Mouse (Mus musculus) cerebellum, adult 9-10 months (tissue): Measurements from ENCODE around the gene Rundc3b.

Experiments
- DNase-seq: peaks from one replicate; pipeline ENCODE4 v3.0.0; 2022

Rundc3b gene

DNA sequence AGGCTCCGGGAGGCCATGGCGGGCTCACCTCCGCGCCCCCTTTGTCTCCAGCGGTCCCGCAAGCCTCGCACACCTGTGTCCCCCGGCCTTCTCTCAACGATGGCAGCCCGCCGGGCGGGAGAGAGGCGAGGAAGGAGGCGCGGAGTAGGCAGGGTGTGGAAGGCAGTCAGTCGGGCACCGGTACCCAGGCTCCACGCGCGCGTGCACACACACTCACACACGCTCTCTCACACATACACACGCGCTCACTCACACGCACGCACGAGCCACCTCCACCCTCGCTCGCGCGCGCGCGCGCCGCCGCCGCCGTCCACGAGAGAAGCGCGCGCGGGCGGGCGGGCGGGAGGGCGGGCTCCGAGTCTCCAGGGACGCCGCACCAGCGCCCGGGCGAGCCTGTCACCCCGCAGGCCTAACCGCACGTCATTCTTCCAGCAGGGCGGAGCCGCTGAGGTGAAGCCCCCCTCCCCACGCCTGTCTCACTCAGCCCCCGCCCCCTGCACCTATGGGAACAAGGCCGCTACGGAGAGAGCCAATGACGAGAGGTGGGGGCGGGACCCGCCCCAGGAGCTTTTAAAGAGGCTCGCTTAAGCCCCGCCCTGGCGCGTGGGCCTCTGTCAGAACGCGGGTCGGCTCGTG, at the start of gene Rundc3b:
Rundc3b (minus strand) TSS at position 357 of the 636 bp plus-strand sequence.
- DNase-seq, result peak; percentile 96

DNA sequence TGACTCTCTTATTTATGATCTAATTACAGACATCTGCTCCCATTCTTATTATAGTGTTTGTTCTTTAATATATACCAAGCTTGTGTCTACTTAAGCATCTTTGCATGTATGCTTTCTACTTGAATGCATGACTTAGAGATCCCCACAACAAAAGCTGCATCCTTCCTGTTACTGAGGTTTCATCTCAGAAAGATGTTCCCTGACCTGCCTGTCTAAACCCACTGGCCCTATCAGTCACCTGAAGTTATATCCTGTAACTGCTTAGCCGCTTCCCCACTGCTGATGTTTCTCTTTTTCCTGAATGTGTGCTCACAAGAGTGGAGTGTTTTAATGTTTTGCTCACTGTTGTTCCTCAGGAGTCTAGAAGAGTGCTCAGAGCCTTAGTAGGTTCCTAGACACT, 46.9 kb upstream of the Rundc3b start:
- no peak for DNase-seq

DNA sequence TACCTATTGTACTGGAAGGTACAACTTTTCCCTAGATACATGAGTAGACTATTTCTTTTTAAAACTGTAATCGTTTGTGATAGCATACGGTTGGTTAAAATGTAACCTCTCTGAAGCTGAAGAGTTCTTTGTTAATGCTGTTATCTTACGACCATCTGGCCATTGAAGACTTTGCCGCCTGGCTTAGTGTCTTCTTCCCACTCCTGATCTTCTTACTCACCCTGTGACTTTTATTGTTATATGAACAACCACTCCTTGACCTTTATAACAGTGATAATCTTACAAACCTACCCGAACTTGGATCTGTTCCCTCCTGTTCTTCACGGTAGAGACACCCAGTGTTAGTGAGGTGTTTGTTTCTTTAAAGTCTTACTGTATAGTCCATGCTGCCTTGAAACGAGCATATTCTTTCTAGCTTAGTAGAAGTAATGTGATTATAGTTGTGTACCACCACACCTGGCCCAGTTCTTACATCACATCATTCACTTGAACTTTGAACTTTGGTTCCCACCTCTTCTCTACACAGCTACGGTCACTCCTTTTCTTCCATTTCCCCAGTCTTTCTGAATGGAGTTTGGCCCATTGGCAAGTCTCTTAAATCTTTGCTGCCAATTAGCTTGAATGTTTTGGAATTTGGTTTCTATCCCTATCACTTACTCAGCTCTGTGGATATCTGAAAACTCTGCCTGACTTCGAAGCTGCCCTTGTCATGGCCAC, 45.2 kb upstream of the Rundc3b start:
- no peak for DNase-seq

DNA sequence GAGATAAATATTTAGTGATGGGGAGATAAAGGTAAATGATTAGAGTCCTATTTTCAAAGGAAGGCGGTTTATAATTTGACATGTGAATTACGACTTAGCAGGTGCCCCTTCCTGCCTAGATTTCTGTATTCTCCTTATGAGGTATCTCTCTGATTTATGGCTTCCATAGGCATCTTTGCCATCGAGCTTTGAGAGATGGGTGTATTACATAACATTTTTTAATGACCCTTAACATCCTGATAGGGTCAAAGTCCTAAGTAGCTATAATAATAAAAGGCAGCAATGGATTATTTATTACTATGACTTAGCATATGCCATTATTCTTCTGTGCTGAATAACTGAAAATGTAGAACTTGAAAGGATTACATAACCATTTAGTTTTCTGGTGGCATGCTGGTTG, 41.9 kb upstream of the Rundc3b start:
- no peak for DNase-seq

DNA sequence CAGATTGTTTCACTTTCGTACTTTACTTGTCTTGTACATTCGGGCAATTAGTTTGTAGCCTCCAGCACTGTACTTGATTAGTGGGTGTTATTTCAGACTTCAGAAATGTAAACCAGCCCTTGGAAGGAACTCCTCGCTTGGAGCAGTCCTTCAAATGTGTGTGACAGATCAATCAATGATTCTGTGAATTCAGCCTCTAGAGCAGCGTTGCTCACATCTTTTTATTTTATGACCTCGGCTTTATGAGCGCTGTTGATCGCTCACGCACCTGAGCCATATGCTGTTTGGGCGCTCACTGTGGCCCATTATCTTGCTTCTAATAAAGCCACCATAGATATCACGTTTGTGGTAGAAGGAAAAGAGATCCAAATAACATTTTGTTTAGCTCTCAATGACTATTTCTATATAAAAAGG, 38.0 kb upstream of the Rundc3b start:
- DNase-seq, result no peak

DNA sequence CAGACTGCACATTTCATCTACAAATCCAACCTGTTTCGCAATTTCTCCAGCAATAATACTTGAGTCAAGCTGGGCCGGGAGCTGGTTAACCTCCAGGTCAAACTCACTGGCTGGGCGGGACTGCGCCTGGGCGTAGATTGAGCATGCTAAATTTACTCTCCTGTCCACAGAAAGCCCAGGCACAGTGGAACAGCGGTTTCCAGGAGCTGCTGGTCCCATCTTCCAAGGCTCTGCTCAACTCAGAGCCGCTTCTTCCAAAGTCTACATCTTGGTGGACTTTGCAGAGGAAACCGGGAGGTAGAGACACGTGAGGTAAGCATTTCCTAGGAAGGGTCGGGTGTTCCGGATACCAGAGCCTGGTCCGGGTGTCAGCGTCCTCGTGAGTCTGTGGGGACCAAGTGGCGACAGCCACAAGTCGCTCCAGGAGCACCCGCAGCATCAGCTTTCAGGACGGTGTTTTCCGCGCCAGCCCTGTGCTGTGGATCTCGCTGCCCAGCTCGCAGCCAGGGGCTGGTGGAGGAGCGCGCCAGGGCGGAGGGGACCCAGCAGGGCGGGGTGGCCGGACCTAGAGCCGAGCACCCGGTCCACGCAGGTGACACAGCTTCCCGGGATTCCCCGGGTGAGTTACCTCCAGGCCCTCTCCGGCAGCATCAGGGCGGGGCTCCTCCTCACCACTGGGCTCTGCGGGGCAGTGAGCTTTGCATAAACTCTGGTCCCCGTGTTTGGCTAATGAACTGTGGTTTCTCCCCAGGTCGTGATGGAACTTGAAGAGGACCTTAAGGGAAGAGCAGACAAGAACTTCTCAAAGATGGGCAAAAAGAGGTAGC, 37.4 kb upstream of the Rundc3b start, which contains the start of gene Abcb1a:
Abcb1a (plus strand) TSS at position 167 of the 827 bp plus-strand sequence.
- DNase-seq, result no peak

DNA sequence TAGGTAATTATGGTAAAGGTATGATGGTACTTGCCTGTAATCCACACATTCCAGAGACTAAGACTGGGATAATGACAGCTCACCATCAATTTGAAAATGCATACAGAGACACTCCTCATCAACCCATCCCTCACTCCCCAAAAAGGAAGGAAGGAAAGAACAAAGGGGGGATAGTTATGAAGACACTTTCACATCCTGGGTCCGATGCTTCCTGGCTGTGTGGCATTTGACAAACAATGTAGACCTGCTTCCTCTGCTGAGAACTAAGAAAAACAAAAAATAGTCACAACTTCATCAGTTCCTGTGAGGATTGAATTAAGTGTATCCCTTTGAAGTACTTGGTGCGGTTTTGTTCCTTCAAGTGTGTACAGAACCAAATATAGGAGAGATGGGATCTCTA, 29.3 kb upstream of the Rundc3b start:
- no peak for DNase-seq

DNA sequence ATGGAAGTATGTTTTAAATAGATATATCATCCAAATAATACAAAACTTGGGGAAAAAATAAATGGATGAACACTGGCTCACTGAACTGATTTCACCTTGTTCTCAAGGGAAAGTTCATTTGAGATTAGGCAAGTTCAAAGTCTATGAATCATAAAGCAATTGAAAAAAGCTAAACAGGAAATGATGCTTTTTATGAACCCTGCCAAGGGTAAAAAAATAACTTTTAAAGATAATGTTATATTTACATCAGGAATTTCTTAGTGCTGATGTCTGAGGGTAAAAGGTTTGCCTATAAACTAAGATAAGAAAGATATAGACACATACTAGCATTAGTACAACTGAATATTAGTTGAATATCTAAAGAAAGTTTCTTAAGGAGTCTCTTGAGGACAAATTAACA, 26.0 kb upstream of the Rundc3b start:
- DNase-seq, result no peak

DNA sequence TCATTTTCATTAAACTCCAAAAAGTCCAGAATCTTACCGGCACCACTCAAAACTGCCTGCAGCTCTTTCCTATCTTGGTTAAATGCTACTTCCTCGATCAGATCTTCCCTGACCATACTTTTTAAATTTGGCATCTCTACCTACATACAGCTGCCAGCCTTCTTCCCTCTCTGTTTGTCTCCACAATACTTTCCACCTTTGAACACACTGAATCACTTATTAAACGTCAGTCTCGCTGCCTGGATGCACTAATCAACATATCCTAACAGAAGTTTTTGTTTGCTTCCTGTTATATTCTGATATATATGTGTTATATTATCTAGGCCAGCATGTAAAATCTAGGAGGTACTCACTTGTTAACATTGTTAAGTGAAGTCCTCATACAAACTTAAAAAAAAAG, 25.5 kb upstream of the Rundc3b start:
- no peak for DNase-seq

DNA sequence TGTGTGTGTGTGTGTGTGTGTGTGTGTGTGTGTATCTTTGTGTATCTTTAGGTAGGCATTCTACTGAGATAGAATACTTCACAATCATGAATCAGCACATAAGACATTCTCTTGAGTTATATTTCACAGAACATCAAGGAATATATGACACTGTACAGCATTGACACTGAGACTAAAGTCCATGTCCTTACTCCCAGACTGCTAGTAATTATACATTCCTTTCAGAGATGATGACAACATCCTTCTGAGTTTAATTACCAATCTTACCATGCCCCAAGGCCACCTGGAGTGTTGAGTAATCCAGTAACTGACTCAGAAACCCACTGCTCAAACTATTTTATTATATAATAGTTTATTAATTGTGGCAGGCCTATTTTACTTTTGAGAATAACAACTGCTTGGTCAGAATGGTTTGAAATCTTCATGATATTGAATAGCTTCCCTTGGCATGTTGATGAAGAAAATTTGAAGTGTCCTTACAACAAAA, 11.8 kb upstream of the Rundc3b start:
- DNase-seq, result no peak

DNA sequence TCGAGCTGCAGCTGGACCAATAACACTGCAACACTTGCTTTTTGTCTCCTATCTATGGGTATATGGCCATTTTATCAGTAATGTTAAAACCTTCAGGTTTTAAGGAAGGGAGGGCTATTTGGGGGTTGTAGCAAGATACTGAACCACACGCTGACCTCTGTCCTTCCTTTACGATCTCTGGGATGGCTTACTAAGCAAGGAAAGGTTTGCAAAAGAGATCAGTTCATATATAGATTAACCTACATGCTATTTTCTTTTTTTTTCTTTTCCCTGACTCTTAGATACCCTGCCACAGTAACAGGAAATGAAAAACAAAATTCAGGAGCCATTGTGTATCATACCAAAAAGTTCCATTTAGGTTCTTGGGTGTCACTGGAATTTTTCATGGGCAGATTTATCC, 10.1 kb upstream of the Rundc3b start:
- no peak for DNase-seq

DNA sequence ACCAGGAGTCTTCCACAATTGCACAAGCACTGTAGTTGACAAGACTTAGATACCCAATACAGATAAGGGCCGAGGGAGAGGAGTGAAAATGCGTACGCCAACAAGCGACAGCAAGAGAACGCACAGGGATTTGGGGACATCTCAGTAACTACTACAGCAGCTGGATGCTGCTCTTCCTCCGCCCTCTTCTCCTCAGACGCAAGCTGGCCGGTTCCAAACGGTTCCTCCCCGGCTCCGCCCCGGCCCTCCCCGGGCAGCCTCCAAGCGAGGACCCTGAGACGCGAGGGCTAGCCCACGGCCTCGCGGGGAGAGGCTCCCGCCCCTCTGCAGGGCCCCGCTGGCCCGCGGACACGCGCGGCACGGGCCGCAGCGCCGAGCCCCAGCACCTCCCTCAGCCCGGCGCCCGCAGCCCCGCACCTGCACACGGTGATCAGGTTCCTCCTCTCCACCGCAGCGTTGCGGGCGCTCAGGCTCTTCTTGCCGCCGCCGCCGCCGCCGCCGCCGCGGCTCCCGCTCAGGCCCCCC, 619 bp downstream of the Rundc3b start:
- peak; percentile 60 for DNase-seq

DNA sequence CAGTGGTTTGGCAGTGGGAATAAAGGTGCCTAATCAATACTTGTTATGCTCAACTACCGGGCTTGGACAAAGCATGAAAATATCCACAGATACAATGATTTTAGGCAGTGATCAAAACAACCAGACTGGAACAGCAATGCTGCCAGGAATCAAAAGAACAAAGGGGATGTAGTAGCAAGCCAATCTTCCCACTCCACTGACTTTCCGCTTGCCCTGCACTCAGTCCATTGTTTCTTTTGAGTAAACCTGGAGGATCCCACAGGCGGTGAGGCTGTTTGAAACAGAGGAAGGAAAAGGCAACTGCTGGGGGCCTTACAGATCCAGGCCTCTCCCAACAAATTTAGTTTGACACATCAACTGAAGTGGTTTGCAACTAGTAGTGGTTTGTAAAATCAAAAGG, 51.6 kb downstream of the Rundc3b start:
- no peak for DNase-seq

DNA sequence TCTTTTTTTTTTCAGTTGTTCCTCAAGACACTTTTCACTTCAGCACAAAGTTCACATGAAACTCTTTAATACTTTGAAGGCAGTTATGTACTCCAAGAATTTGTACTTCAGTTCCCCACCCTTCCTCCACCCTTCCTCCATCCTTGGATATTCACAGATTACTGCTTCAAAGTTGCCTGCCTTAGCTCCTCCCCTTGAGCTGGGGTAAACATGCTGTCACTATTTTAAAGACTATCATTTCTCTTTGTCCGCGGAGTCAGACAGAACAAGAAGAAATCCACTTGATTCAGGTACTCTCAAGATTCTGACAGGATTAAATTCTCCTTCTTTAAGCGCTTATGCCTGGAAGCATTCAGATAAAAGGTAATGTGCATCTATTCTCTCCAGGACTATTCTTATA, 55.9 kb downstream of the Rundc3b start:
- DNase-seq, result no peak

DNA sequence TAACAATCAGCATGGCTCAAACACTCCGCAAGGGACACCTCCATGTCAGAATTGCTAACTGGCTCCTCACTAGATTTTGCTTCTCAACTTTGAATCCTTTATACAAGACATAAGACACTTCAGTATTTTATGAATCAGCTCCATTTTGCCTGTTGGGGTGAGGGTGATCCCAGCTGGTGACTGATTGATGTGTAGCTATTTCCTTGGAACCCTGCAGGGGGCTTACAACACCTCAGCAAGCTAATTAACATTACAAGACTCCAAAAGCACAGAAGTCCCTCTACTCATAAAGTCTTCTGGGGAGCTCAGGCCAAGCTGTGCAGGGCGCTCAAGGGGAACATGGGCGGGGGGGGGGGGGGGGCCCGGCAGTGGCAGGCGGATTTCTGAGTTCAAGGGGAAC, 78.2 kb downstream of the Rundc3b start:
- DNase-seq, result no peak

DNA sequence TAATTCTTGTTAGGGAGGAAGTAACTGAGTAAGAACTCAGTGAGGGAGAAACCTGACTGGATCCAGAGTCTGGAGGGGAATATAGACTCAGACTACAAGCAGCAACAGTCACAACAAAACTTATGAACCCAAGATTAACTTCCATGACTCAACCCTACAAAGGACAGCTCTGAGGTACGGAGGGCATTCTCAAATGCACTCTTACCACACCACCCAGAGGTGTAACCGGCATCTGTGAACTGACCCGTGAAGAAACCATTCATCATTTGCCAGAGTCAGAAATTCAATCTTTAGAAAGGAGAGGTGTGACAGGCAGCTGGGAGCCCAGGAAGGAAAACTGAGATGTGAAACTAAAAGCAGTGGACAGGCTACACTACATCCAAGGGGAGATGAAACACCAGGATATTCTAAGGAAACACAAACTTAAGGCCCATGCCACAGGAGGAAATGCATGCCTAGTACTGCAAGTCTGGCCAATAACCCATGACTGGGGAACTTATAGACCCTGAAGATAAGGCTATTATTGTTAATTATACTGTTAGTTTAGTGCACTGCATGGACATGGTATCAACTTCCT, 80.0 kb downstream of the Rundc3b start:
- no peak for DNase-seq

DNA sequence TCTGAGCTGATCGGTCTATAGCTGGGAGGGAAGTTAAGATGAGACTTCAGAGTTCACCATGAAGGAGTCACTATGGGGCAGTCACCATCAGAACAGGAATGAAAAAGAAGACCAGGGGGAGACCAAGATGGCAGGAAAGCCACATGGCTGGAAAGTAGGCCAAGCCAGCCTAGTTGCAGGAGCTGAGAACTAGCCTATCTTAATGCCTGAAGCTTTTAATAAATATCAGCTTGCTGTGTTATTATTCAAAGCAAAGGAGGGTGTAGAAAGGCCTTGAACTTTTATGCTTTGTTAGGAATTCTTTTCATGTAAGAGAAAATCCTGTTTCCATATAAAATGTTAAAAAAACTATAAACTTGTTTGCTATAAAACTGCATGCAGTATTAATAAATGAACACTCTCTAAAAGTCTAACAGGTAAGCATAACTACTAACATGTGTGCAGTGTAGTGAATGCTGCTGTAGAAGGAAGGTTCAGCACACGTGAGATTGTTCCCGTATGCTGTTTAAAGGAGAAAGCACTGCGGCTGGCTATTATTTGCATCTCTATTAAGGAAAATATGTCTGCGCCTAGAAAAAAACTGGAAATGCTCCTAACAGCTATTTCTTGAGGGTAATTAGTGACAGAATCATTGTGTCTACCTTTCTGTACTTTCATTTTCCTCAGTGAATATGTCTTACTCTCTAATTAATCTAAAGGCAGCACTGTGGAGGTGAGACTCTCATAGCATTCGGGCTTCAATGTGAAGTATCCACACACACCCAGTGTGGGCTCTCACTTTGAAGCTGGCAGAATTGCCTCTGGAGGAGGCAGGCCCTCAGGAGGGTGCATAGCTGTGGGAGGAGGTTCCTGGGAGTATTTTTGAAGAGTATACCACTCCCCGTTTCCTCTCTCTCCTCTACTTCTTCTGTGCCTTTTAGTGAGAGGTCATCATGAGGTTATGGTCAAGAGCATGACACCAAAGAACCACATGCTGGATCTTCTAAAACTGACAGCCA, 81.3 kb downstream of the Rundc3b start:
- no peak for DNase-seq

DNA sequence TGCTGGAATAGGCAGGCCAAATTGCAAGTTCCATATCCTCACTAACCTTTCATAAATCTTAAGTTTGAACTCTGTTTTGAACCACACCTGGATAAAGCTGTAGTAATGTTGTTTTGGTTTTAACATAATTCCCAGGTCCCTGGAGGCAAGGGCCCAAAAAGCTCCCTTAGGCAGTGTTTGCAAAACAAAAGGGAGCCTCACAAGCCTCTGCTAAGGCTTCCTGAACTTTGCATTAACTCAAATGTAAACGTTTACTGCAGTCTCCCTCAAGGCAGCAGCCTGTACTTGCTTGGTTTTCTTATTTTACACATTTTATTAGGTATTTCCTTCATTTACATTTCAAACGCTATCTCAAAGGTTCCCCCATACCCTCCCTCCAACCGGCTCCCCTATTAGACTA, 103.7 kb downstream of the Rundc3b start:
- DNase-seq, result no peak

DNA sequence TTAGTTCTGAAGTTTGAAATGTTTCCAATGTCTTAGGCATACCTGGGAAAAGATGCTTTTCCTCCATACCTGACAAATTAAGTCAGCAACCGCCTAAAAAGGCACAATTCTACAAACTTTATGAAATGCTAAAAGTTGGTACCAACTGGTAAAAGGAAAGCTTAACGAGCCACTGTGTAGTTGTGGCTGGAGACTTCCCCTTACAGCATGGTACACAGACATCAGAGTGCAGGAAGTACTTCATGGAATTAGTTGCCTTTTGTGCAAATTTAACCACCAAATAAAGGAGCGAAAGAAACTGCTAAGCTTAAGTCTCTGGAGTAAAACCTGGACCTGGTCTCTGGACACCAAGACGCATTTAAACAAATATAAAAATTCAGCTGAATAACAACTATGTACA, 131.0 kb downstream of the Rundc3b start:
- no peak for DNase-seq

DNA sequence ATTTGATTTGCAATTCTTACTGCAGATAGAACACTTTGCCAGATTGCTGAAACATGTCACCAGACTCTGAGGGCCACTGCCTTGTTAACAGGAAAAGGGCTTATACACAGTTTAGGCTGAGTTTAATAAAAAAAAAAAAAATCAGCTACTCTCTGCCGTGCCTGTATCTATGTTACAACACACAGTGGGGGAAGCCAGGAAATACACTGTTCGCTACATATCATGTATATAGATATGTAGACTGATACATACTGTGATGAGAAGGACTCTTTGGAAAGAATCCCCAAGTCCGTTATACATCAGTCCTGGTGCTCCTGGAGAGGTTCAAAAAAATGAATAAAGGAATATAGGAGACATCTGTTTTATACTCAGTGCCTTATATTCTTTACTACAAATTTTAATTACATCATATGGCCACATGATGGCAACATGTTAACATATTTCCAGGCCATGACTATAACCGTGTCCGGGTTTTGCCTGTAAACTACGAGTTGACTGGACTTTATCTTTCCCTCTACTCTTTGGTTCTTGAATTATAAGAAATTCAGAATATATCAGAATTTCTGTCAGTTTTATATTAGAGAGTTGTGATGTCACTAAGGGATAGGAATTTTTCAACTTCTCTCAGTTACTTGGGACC, 133.2 kb downstream of the Rundc3b start:
- peak; percentile 37 for DNase-seq

DNA sequence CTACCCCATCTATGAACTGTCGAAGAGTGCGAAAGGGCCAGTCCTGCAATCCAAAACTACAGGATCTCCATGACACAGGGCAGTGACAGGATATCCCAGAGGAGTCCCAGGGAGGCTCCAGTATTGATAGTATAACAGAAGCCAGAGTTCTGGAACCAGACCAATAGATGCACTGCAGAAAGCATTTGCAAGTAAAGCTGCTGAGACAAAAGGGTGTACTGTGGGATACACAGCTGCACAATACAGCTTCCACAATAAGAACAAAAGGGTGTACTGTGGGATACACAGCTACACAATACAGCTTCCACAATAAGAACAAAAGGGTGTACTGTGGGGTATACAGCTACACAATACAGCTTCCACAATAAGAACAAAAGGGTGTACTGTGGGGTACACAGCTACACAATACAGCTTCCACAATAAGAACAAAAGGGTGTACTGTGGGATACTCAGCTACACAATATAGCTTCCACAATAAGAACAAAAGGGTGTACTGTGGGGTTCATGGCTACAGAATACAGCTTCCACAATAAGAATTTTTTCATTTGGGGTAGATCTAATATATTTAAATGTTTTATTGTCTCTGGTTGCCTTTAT, 134.0 kb downstream of the Rundc3b start:
- no peak for DNase-seq
